Mouse (Mus musculus) embryonic fibroblast, embryonic 13.5 days (primary cell): ENCODE measurements around the gene Izumo1r.

ENCODE experiments used
- CTCF ChIP-seq: IDR thresholded peaks from 2 replicates; pipeline ENCODE4 v1.5.1; 2011; ENCODE audit warnings: mild to moderate bottlenecking, control low read depth, low read length, moderate library complexity, borderline replicate concordance; ENCODE audit not compliant: insufficient read depth
- POLR2A ChIP-seq: IDR thresholded peaks from 2 replicates; pipeline ENCODE4 v1.6.1; 2011; ENCODE audit warnings: low read depth, mild to moderate bottlenecking, control low read depth, low read length, moderate library complexity

DNA sequence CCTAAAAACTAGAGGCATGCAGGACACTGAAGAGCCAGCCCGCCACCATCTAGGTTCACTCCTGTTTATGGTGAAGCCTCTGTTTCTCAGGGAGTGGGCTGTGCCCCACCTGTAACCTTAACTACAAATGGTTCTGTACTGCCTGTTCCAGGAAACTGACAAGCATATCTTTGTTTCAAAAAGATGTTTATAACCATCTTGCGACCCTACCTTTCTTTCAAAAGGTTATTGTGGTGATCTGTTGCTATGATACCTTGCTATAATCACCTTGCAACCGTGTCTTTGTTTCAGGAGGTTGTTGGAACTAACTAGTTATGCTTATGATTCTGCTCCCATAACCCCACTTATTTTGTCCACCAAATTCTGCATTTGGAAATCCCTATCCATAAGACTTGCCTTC lies 59.8 kb downstream of the Izumo1r start:
- TF ChIP-seq CTCF (no peak), POLR2A (no peak)
